Mouse (Mus musculus) right cerebral cortex, postnatal 4 days (tissue): ENCODE measurements around the gene Disp3.
A peak's percentile ranks its signal among the peaks of the same experiment; 100 is the strongest.

Experiments
- DNase-seq: peaks from one replicate; pipeline ENCODE4 v3.0.0-alpha.2; 2022

Disp3 gene

GRCm38 (mm10) chr4:148287476-148288054 lies at the start of gene Disp3:
Gene Disp3 (minus strand): TSS chr4:148287965.
- DNase-seq, result no peak

DNA sequence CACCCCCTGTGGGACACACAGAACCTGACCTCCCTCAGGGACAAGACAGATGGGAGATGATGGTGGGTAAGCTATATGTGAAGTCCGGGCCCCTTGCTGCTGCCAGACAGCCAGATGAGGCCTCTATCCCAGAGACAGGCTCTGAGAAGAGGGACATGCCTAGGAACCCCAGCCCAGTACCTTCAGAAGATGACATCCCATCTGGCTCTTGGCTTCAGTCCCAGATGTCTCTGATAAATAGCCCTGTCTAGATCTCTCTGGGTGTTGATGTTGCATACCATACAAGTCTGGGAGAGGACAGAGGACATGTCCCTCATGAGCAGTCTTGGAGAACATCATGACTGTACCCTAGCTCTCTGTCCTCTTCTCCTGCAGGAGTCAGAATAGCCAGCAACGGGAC lies 42.5 kb upstream of the Disp3 start:
- no peak for DNase-seq

DNA sequence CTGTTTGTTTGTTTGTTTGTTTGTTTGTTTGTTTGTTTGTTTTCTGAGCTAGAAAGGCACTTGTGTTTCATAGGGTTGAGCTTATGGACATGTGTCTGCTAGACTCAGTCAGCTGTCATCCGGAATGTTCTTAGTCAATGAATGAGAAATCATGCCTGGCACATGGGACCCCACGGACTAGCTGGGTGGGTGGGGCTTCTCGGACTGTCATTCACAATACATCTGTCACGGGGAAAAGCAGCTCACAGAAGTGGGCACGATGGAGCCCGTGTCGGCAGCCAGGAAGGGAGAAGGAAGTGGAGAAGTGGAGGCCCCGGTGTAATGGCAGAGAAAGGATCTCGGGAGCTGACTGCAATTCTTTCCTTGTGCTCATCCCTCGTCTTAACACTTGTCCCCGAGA lies 41.7 kb upstream of the Disp3 start:
- DNase-seq, result no peak

- DNase-seq, result no peak
Observed at GRCm38 (mm10) chr4:148328237-148328636, 40.5 kb upstream of the Disp3 start.

DNA sequence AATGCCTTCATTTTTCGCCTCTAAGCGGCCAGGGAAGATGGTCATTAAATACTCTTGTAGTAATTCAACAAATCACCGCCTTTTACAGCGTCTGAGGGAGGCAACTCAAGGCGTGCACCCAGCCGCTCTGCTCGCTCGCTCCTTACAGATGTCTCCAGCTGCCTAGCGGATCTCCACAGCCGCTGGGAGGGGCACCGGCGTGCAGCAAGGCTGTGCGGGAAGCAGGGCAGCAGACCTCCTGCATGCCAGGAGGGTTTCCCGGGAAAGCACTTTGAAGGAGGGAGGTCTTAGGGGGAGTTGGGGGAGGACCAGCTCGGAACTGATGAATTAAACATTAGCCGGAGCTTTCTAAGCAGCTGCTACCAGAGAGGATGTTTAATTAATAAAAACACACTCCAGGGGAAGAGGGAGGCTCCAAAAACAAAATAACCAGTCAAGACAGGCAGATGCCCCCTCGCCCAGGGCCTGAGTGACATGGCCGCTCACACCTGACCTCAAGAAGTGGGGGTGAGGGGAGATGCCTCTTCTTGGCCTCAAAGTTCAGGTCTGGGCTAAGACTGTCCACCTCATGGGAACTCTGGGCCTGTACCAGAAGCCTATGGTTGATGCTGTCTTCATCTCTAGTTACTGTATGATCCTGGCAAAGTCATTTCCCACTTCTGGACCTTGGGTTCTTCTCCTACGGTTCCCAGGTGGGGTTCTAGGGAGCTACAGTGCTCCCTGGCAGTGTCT lies 39.7 kb upstream of the Disp3 start:
- peak; percentile 46 for DNase-seq

DNA sequence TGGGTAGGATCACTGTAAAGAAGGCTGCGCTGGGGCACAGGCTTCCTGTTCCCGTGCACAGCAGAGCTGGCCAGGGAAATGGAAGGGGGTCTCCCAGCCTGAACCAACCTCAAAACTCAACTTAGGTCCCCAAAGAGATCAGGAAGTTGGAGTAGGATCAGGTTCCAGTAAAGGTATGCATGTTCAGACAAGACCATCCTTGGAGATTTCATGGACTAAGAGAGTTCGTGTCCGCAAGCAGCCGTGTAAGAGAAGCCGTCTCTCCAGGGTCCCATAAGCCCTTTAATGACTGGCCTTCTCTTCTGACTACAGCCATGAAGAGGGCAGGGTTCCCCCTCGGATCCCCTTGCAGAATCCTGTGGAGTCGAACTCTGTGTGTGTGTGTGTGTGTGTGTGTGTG lies 39.0 kb upstream of the Disp3 start:
- no peak for DNase-seq

DNA sequence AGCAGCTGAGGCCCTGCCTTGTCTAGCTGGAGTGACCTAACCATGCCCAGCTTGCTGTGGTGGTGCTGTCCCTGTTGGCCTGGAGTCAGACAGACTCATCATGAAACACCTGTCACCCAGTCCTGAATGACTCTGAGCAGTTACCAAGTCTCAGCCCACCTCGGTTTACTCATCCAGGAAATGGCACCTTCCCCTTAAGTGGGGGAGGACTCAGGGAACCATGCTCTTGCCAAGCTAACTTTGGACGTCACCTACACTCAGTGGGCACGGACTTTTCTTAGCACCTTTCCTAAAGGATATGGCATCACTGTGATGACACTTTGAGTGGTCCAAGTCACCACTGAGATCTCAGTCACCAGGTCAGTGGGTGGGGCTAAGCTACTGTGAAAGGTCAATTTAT lies 38.2 kb upstream of the Disp3 start:
- DNase-seq, result no peak

DNA sequence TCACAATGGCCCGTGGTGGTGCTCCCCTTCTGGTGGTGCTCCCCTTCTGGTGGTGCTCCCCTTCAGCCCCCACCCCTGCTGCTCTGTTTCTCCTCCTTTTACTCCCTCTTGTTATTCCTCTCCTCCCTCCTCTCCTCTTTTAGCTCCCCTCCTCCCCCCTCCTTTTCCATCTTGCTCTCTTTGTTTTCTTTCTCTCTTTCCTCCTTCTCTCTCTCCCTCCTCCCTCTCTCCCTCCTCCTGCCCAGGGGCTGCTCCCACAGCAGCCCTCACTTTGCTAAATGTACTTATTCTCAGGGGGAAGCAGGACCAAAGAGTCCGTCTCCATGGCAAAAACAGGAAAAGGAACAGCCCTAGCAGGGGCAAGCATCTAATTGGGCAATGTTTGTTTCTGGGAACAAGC lies 37.3 kb upstream of the Disp3 start:
- no peak for DNase-seq

DNA sequence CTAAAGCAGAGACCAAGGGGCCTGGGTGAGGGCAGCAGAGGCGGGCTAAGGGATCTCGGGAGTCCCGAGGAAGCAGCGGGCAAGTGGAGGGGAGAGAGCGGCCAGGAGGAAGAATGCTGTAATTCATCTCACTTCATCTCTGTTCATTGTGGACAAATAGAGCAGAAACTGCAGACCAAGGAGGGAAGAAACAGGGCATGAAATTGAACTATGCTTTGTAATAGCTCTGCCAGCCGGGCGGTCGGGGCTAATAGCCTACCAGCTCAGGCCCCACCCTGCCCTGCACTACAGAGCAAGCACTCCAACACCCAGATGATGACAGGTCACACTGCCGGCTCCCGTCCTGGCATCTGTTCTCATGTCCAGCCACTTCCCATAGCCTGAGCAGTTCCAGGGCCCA lies 34.4 kb upstream of the Disp3 start:
- no peak for DNase-seq

- DNase-seq, result no peak
Observed at GRCm38 (mm10) chr4:148319366-148319765, 31.6 kb upstream of the Disp3 start.

DNA sequence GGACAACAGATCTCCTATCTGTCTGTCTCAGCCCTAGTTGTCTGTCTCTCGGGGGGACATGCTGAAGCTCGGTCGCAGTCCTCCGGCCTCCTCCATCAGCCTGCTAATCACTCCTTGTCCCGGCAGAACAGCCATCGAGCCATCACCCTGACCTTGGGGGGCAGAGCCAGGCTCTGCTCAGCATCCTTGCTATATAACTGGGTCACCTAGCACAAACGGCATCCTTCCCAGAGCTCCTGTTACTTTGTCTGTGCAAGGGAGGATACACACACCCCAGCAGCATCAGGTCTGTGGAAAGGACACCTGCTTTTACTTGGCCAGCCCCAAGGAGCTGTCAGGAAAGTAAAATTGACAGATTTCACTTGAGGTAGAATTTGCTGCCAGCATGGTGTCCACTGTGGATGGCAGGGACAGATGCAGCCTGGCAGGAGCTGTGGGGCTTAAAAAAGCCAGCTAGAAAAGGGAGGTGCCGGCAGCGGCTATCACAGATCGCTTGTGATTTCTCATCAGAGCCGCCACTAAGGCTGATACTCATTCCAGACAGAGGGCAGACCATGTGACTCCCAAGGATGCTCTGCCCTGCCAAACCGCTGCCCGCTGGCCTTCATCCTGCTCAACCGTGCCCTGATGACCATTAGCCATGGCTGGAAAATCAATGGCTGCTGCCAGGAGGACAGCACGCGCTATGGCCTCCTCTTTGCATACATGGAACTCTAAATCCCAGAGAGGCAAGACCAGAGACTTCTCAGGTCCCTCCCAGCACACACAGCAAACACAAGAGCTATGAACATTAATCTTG lies 27.8 kb upstream of the Disp3 start:
- DNase-seq, result no peak

DNA sequence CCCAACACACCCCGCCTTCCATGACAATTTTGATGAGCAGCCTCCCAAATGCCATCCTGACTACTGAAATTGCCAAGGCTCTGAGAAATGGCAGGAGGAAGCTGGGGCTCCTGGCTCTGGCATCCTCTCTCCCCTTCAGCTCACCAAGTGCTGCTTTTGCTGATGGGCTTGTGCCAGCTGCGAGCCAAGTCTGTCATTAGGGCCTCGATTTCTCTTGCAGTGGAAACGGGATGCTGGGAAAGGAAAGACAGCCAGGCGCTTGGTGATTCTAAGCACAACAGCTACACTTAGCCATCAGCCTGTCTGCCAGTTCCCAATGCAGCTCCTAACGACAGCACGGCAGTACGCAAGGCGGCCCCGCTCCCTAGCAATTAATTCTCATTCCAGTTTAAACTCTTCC lies 26.6 kb upstream of the Disp3 start:
- DNase-seq, result peak; percentile 55

- no peak for DNase-seq
Observed at GRCm38 (mm10) chr4:148313601-148314000, 25.8 kb upstream of the Disp3 start.

DNA sequence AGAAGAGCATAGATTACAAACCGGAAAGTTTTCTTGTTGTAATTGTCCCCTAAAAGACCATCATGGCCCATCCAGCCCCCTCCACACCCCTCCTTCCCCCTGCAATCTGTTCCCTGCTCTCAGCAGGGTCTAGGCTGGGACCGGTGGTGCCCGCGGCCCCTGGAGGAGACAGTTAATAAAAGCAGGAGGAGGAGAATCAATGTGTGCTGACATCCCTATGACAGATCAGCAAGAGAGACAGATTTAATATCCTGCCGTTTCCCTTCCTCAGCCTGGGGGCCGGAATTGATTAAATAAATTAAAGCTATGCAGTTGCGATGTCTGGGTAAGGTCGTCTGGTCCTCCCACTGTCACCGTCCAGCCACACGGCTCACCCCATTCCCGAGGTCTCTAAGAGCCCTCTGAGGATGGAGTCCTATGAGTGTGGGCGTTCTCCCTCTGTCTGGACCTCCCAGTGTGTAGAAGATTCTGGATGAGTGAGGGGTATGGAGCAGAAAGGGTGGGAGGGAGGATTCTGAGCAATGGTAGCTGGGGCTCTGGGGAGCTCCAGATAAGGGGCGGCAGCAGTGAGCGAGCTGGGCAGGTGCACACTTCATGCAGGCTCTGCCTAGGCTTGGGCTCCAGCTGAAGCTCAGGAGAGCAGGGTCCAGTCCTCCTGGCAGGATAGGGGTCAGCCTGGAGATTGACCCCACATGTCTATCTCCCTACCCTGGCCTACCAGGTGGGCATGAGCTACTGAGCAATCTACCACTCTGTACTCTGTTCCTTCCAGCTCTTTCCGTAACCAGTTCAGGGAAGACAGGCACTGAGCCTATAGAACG lies 24.7 kb upstream of the Disp3 start:
- DNase-seq, result no peak

DNA sequence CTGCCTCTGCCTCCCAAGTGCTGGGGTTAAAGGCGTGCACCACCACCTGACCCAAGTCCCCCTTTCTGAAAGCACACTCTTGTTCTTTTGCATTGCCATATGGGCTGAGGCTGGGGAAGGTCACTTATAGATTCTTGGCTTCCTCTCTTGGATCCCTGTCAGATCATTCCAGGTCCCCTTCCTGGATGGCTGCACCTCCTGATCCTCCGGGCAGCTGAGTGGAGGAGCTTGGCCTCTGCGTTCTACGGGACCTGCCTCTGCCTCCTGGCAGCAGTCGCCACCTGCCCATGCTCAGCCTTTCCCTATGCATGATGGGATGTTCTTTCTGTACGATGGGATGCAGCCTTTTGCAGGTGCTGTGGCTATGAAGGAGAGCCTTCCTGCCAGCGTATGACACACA lies 23.1 kb upstream of the Disp3 start:
- no peak for DNase-seq

GRCm38 (mm10) chr4:148310126-148310525 lies 22.4 kb upstream of the Disp3 start:
- DNase-seq, result no peak

DNA sequence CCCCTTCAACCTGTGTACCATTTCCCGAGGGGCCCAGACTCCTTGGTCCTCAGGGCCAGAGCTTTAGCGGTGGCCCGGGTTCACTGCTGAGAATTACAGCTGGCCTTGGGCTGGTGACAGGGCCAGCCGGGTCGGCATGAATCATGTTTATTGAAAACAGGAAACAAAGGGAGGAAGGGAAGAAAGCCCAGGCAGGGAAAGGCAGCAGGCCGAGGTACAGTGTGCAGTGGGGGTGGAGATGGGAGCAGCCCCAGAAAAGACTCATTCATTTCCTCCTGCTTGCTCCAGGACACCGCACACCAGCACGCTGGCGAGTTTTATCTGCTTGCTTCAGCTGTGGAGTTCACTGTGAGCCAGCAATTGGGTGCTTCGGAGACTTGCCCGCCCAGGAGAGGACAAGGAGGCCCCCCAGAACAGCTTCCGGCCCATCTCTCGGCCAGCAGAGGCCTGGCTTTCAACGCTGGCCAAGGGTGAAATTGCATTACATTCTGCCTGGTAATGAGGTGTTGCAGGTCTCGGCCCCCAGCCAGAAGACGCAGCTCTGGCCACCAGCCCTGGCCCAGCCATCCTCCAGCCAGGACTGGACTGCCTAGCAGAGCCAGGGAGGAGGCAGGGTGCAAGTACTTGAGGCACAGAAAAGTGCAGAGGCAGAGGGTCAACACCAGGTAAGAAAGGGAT lies 18.8 kb upstream of the Disp3 start:
- DNase-seq, result peak; percentile 51

DNA sequence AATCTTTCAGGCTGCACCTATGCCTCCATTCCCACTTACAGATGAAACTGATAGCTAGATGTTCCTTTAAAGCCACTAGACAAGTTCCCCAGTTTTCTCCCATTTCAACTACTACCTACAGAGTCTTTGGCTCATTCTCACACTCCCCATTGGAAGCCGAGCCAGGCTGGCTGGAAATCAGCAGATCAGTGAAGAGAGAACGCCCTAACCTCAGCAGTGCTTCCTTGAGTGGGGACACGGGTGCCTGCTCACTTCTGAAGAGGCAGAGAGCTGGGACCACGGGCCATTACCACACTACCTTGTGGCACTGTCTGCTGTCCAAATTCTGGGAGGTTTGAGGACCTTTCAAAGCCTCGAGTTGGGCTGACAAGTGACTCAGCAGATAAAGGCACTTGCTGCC lies 11.0 kb upstream of the Disp3 start:
- DNase-seq, result no peak

GRCm38 (mm10) chr4:148297640-148298039 lies 9.9 kb upstream of the Disp3 start:
- no peak for DNase-seq

- DNase-seq, result peak; percentile 39
Observed at GRCm38 (mm10) chr4:148293319-148293718, 5.6 kb upstream of the Disp3 start.

GRCm38 (mm10) chr4:148291849-148292248 lies 4.1 kb upstream of the Disp3 start:
- no peak for DNase-seq

GRCm38 (mm10) chr4:148291080-148291479 lies 3.3 kb upstream of the Disp3 start:
- no peak for DNase-seq
